Mouse (Mus musculus) cortical plate, adult 2 months (tissue): ENCODE results near the gene Msantd2.

Source experiments
- CTCF ChIP-seq: fragments of 200-500 bp; IDR thresholded peaks from 2 replicates; pipeline ENCODE4 v1.5.1; 2011; ENCODE audit warnings: mild to moderate bottlenecking, control low read depth, low read length; ENCODE audit not compliant: insufficient read depth; ENCODE audit errors: extremely low read depth
- POLR2A ChIP-seq: fragments of 200-500 bp; IDR thresholded peaks from 2 replicates; pipeline ENCODE4 v1.6.1; 2011; ENCODE audit warnings: mild to moderate bottlenecking, low read length, control low read depth; ENCODE audit not compliant: insufficient read depth; ENCODE audit errors: extremely low read depth

DNA sequence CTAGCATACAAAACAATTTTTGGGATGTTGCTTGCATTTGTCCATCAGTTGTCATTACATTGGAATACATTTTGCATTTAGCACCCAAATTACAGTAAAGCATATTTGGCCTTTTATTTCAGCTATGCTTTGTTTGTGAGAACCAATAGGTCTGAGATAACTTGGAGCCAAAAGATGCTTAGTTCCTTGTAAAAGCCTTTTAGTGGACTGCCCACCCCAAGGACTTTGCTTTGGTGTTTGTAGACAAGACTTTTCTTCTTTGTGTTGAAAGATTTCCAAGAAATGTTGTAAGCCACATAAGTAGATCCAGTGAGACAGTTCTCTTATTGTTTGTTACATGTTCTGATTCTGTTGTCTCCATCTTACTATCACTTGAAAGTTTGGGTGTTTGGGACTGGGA lies 7.2 kb downstream of the Msantd2 start:
- no peak for TF ChIP-seq CTCF
- no peak for TF ChIP-seq POLR2A
